Mouse (Mus musculus) megakaryocyte progenitor cell, adult 5-6 weeks (primary cell): ENCODE measurements at regions not wholly inside any gene's neighbourhood (a gene's known extent, or its start where the extent isn't known, plus 50 kb on each side); places are given as distances from the start of the nearest gene placed in this dataset.

Experiments
- ATAC-seq: replicated peaks from 2 replicates; pipeline ENCODE4 v1.8.0; 2016; ENCODE audit warnings: mild to moderate bottlenecking, moderate TSS enrichment, inconsistent platforms; ENCODE audit not compliant: poor library complexity

DNA sequence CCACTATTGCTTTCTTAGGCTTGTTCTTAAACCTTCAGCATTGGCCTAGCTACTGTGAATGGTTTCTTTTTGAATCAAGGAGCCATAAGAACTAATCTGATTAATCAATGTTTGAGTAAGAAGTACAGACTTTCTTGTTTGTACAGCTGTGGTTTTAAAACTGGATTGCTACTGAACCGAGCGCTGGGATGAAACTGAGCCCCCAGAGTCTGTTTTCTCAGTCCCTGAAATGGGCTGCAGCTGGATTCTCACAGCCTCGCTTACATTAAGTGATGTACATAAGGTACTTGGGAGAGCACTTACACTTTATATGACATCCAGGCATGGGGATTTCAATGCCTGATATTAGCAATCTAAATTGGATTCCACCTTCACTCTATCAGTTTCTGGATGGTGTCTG is 474.5 kb downstream of the Bckdhb start:
- ATAC-seq, result no peak

DNA sequence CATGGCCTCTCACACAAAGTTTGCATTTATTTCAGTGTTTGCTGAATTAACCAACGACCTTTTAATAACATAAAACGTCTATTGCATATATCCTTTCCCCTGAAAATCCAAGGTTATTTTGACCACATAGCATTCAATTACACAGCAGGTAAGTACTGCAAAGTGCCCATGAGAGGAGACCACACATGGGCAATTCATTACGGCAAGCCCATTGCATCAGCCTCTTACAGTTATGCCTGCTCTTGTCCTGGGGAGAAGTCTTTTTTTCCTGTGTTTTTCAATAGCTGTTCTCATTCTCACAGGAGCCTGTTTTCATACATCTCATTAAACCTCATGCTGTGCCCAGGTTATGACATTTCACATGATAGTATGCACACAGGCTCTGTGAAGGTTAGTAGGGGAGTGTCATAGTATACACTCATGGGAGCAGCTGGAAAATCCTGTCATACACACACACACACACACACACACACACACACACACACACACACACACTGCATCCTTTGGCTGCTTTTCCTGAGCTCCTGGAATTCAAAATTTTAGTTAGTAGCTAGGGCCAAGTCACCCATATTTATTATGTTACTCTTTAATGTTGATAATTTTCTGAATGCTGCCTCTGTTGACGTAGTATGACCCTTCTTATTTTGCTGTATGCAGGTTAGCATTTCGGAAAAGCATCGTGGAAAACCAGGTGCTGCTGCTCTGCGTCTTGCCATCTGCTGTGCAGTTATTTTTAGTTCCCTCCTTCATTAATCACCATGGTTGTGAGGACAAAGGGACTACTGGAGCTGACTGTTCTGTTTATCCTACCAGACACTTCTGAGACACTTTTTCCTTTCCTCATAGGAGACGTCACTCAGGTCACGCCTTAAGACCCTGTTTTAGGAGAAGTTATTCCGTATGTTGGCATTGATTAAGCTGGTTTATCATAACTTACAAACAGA is 483.6 kb downstream of the Bckdhb start:
- no peak for ATAC-seq
